Mouse (Mus musculus) adrenal gland, postnatal 4 days (tissue): ENCODE measurements around the gene Ccl7. TPM values are rescaled to one million over a fixed set of nuclear protein-coding genes. Genes with fewer than 3 reads are reported as not detected.

Experiments
- total RNA-seq, 2 experiments: library from RNA; stranded (reverse); gene quantifications; 2 replicates each; pipeline ENCODE4 v1.2.3; 2021

Ccl7 gene
- total RNA-seq, 2 experiments from 2014 or later = not detected

Other genes starting within 250 kb of the Ccl7 start
- gene 5530401A14Rik, start 185.0 kb upstream of the Ccl7 start, total RNA-seq = under 1 TPM; 0.08 to 0.20 TPM
- gene Asic2, start 77.3 kb upstream of the Ccl7 start, total RNA-seq = 1 to 10 TPM; 4.4 to 6.0 TPM
- 1 to 10 TPM; 1.1 to 1.4 TPM for gene Ccl2, start 10.1 kb upstream of the Ccl7 start, total RNA-seq
- gene Gm17268, start 7.2 kb upstream of the Ccl7 start, total RNA-seq = not detected
- 1 to 10 TPM; 3.8 to 4.0 TPM for gene Ccl11, start 12.1 kb downstream of the Ccl7 start, total RNA-seq
- gene Ccl12, start 56.1 kb downstream of the Ccl7 start, total RNA-seq = 1 to 10 TPM in 1 of 2 experiments, under 1 TPM in 1; 0.84 to 1.1 TPM
- gene Ccl8, start 69.5 kb downstream of the Ccl7 start, total RNA-seq = not detected